Mouse (Mus musculus) lung, postnatal 0 days (tissue): ENCODE measurements around the gene Neurl3.

Source experiments
- CTCF ChIP-seq: IDR thresholded peaks from 2 replicates; pipeline ENCODE4 v1.5.1; 2016; ENCODE audit warnings: antibody characterized with exemption, mild to moderate bottlenecking
- EP300 ChIP-seq: IDR thresholded peaks from 2 replicates; pipeline ENCODE4 v1.6.1; 2016; ENCODE audit warnings: antibody characterized with exemption, mild to moderate bottlenecking, control low read depth

DNA sequence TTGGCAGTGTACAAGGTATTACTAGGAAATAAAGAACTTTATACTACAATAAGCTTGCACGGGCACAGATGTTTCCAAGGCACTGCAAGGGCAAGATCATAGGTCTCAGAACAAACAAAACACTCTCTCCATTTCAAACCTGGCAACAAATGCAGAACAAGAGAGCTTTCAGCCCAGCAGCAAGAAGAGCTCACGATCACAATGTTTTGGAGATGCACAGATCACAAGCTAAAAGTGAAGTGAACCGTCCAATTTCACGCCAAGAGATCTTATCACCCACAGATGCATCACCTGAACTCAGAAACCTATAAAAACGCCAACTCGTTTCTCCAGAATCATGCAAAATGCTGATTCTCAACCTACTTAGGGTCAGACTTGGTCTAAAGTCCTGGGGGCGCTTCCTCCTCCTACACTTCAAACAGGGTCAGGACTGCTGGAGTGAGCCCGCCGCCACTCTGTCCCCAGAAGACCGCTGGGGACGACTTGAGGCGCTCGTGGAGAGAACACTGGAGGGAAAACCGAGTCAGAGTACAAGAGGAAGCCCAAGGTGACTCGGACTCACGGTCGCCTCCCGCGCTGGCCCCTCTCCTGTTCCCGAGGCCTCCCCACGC is 30.9 kb downstream of the Neurl3 start:
- TF ChIP-seq CTCF, result no peak
- no peak for TF ChIP-seq EP300
